Mouse (Mus musculus) Patski (cell line): ENCODE measurements at regions not wholly inside any gene's neighbourhood (a gene's known extent, or its start where the extent isn't known, plus 50 kb on each side); places are given as distances from the start of the nearest gene placed in this dataset.

Experiments used
- ATAC-seq: fragments of 100-300 bp; one replicate; pipeline ENCODE4 v1.8.0; 2021
- CTCF ChIA-PET: fragments of 350-600 bp; sonication (Branson Sonifier 250); formaldehyde crosslinking; loops from one replicate; lab custom pipeline; 2022; ENCODE audit warnings: inconsistent platforms; lab: Charles Lee
- POLR2A ChIA-PET: fragments of 350-600 bp; sonication (Branson Sonifier 250); formaldehyde crosslinking; loops from one replicate; lab custom pipeline; 2022; ENCODE audit warnings: antibody characterized with exemption, inconsistent platforms; lab: Charles Lee
- DNase-seq: peaks from one replicate; pipeline ENCODE4 v3.0.0-alpha.2; 2011; ENCODE audit warnings: low read depth, low spot score
- H3K27me3 ChIP-seq: fragments of 371-371 bp; one replicate; pipeline ENCODE4 v1.5.1; 2021
- CTCF ChIP-seq: fragments of 100-300 bp; IDR thresholded peaks from one replicate; pipeline ENCODE4 v1.5.1; 2021
- in situ Hi-C: fragments of 300-500 bp; cut with MboI; formaldehyde crosslinking; loops from 3 replicates; pipeline ENCODE4 v1.11.1; 2018; ENCODE audit warnings: low pct_unique_long_range_greater_than_20kb, mixed read lengths

DNA sequence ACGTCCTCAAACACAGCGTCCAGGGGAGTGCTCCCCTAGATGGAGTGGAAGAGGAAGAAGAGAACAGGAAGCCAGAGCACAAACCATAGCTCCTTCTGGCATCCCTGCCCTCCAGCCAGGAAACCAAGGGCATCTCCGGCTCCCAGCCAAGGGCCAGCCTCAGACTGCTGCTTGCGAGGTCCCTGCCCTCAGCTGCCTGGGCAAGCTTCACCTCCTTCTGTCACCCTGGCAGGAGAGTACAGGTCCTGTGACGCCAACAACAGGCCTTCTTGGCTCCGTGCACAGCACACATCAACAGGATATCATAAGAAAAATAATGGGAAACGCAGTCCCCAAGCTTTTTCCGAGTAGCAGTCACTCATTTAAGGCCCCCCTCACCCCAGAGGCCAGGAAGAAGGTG lies 212.9 kb upstream of the Mocs1 start:
- DNase-seq: no peak
- in situ Hi-C loops: no loop called here
- POLR2A ChIA-PET: no interaction called here

GRCm38 (mm10) chr17:49219512-49220197 lies 208.5 kb upstream of the Mocs1 start:
- H3K27me3 ChIP-seq: peaks cover 8% of the 10 kb centered on the region
- DNase-seq: no peak
- ChIA-PET CTCF (no interaction called here), POLR2A (interaction anchor here (0.6 kb wide), 1 partner anchor 147 kb away, joined by 3 read pairs; no protein-coding TSS in a partner anchor)
- TF ChIP-seq CTCF: no peak
- no peak for ATAC-seq
- in situ Hi-C loops: no loop called here

More for the DNA sequence above, 212.9 kb upstream of the Mocs1 start:
- ATAC-seq: no peak
- TF ChIP-seq CTCF: no peak
- peaks cover 3% of the 10 kb centered on the region for H3K27me3 ChIP-seq
- CTCF ChIA-PET: no interaction called here

DNA sequence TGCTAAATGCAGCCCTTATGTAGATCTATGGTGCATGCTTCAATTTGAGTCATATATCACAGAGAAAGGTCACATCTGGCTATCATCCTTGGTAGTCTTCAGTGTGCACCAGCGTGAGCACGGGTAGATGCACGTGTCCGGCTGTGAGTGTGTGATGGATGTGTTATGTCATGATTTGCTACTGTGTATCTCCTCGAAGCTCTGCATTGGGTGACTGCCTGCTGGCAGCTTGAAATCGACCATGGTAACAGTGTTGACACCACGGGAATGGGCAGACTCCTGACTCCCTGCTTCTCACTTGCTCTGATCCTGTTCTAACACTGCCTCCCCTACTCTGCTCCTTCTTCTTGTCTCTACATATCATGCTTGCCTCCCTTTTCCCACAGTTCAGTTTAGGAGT lies 204.9 kb upstream of the Mocs1 start:
- H3K27me3 ChIP-seq: peaks cover 5% of the 10 kb centered on the region
- POLR2A ChIA-PET: no interaction called here
- DNase-seq: no peak
- in situ Hi-C loops: no loop called here
- CTCF ChIA-PET: no interaction called here
- no peak for TF ChIP-seq CTCF
- no peak for ATAC-seq

DNA sequence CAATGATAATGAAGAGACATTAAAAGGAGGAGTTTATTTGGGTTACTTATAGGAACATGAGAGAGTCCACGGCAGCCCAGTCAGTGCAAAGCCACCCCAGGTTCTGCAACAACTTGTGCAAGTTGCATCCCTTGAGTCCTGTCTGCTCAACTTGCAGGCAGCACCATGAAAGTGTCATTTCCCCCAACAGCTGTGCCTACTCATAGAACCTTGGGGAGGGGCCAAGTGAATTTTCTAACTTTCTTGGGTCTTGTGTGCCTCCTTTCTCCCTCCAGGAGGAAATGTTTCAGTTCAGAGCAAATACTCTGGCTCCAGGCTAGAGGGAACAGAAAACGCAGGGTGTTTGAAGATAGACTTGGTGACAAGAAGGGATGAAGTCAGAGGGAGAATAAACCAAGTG lies 204.5 kb upstream of the Mocs1 start:
- DNase-seq (no peak), ATAC-seq (no peak)
- no peak for TF ChIP-seq CTCF
- in situ Hi-C loops: no loop called here
- POLR2A ChIA-PET: no interaction called here
- peaks cover 5% of the 10 kb centered on the region for H3K27me3 ChIP-seq
- CTCF ChIA-PET: no interaction called here

DNA sequence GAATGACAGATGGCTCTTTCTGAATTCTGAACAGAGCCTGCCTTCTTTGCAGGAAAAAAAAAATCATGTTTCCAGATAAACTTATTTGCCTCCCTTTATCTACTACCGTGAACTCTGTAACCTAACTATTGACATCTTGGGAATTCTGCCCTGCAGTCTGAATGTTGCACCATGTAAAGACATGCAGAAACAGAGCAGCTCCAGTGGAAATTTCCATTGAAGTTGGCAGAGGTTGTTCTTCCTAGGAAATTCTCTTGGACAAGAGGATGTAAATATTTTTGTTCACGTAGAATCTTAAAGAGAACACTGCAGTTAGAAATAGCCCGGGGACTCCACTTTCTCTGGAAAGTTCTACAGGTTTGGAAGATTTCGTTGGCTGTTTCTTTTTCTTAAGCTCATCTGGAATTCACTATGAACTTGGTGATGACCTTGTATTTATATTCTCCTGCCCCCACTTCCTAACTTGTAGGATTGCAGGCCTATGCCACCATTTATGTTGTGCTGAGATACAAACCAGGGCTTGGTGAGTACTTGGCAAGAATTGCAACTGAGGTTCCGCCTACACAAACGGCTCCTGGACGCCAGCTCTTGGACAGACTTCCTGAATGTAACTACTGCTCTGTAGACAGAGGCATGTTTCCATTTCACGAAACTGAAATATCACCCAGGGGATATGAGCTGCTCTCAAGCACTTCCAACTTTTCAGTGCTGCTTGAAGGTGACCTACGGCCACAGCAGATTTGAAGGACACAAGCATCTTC lies 202.7 kb upstream of the Mocs1 start:
- ChIA-PET POLR2A (no interaction called here), CTCF (no interaction called here)
- peaks cover 5% of the 10 kb centered on the region for H3K27me3 ChIP-seq
- DNase-seq (no peak), ATAC-seq (no peak)
- TF ChIP-seq CTCF: no peak
- in situ Hi-C loops: no loop called here

- in situ Hi-C loops: no loop called here
- no peak for ATAC-seq
- peaks cover 5% of the 10 kb centered on the region for H3K27me3 ChIP-seq
- ChIA-PET POLR2A (no interaction called here), CTCF (no interaction called here)
- no peak for TF ChIP-seq CTCF
- DNase-seq: no peak
Observed at GRCm38 (mm10) chr17:49226016-49226400, 202.2 kb upstream of the Mocs1 start.

GRCm38 (mm10) chr17:49231287-49231686 lies 196.9 kb upstream of the Mocs1 start:
- DNase-seq (no peak), ATAC-seq (no peak)
- in situ Hi-C loops: no loop called here
- no peak for TF ChIP-seq CTCF
- CTCF ChIA-PET: no interaction called here
- POLR2A ChIA-PET: no interaction called here
- no peaks in the 10 kb centered on the region for H3K27me3 ChIP-seq

DNA sequence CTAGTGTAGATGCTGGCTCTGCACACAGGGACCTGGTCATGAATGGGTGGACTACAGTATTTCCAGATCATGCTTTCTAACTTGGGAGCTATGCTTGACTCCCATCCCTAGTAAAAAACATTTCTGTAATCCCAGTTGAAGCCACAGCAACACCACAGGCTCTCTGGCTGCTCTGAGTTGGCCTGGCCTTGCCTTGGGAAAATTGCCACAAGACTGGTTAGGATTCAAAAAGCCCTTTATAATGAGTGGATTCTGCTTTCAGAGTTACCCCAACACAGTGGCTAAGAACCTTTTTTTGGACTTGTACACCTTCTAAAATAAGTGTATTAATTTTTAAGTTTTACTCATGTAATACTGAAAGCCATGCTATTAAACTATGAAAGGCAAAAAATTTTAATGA lies 188.1 kb upstream of the Mocs1 start:
- DNase-seq (no peak), ATAC-seq (no peak)
- ChIA-PET CTCF (no interaction called here), POLR2A (no interaction called here)
- H3K27me3 ChIP-seq: no peaks in the 10 kb centered on the region
- in situ Hi-C loops: no loop called here
- TF ChIP-seq CTCF: no peak

DNA sequence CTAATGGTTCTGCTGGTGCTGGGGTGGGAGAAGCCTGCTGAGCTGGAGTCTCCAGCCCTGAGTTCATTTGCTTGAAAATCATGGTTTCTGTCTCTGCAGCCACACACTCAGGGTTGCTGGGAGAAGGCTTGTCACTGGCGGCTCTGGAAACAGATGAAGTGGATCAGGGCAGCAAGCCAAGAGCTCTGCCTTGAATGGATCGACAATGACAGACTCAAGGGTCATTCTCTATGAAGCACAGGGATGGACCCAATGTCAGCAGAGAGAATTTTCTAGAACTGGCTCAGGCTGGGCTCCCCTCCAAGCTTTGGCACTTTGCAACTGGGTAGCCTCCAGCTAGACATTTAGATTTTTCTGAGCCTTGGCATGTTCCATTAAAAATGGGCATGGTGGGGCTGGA lies 184.7 kb upstream of the Mocs1 start:
- no peaks in the 10 kb centered on the region for H3K27me3 ChIP-seq
- ATAC-seq (no peak), DNase-seq (no peak)
- in situ Hi-C loops: no loop called here
- POLR2A ChIA-PET: no interaction called here
- CTCF ChIA-PET: interaction anchor here (1.9 kb wide), 1 partner anchor 10 kb away, joined by 6 read pairs; no protein-coding TSS in a partner anchor
- no peak for TF ChIP-seq CTCF

DNA sequence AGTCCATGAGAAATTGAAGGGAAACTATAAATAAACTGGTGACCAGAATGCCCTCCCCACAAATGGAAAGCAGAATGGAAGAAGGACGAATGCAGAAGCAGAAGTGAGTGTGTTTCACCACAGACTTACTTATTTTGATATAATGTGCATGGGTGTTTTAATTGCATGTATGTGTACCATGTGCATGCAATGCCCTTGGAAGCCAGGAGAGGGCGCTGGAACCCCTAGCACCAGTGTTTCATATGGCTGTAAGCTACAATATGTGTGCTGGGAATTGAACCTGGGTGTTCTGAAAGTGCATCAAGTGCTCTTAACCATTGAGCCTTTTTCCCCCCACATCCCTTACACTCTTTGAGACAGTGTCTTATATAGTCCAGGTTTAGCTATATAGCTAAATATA lies 183.1 kb upstream of the Mocs1 start:
- ChIA-PET POLR2A (no interaction called here), CTCF (interaction anchor here (1.1 kb wide), 1 partner anchor 12 kb away, joined by 4 read pairs; no protein-coding TSS in a partner anchor)
- H3K27me3 ChIP-seq: peaks cover 4% of the 10 kb centered on the region
- ATAC-seq (no peak), DNase-seq (no peak)
- in situ Hi-C loops: no loop called here
- TF ChIP-seq CTCF: peak; percentile 20

DNA sequence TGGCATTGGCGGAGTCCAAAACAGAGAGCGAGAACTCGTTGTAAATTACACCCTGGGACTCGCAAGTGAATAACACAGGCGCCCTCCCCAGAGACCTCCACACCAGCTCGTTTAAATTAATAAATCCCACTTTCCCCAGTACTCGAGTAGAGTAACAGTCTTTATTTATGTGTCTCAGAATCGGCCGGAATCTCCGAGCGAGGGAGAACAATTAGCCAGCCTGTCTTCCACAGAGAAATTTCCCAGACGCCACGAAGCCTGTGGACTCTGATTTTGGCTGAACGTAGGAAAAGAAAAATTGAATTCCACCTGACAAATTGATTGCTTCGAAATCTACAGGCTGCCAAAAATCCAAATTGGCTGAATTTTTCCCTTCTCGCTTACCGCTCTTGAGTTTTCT lies 180.9 kb upstream of the Mocs1 start:
- ATAC-seq (no peak), DNase-seq (no peak)
- ChIA-PET POLR2A (no interaction called here), CTCF (no interaction called here)
- no peak for TF ChIP-seq CTCF
- peaks cover 4% of the 10 kb centered on the region for H3K27me3 ChIP-seq
- in situ Hi-C loops: no loop called here
